Mouse (Mus musculus) heart, postnatal 0 days (tissue): Measurements from ENCODE around the gene Dcn. TPM values are rescaled to one million over a fixed set of nuclear protein-coding genes. Genes with fewer than 3 reads are reported as not detected.
A peak's percentile ranks its signal among the peaks of the same experiment; 100 is the strongest.

Experiments used
- ATAC-seq: fragments of 200-750 bp; cut with Nextera tagmentation; 2 replicates; pipeline ENCODE4 v1.8.0; 2017; ENCODE audit warnings: low read depth, moderate number of reproducible peaks, moderate library complexity; ENCODE audit not compliant: insufficient read depth
- DNase-seq: peaks from one replicate; pipeline ENCODE4 v3.0.0-alpha.2; 2016; ENCODE audit warnings: low spot score
- H3K27ac ChIP-seq: fragments of 300-500 bp; sonication (generic); 2 replicates; pipeline ENCODE4 v1.5.1; 2014; ENCODE audit warnings: low read depth, mild to moderate bottlenecking
- H3K27me3 ChIP-seq: fragments of 300-500 bp; sonication (generic); 2 replicates; pipeline ENCODE4 v1.6.1; 2014; ENCODE audit warnings: low read length, mixed read lengths; ENCODE audit not compliant: control insufficient read depth, insufficient read depth
- H3K36me3 ChIP-seq: fragments of 300-500 bp; sonication (generic); replicated peaks from 2 replicates; pipeline ENCODE4 v1.6.1; 2014; ENCODE audit warnings: low read length, mixed read lengths; ENCODE audit not compliant: control insufficient read depth, insufficient read depth
- H3K4me1 ChIP-seq: fragments of 300-500 bp; sonication (generic); 2 replicates; pipeline ENCODE4 v1.6.1; 2014; ENCODE audit warnings: antibody characterized with exemption; ENCODE audit not compliant: control insufficient read depth, insufficient read depth
- H3K4me2 ChIP-seq: fragments of 300-500 bp; sonication (generic); 2 replicates; pipeline ENCODE4 v1.6.1; 2014; ENCODE audit warnings: low read depth, mild to moderate bottlenecking, low read length, moderate library complexity
- H3K4me3 ChIP-seq: fragments of 300-500 bp; sonication (generic); 2 replicates; pipeline ENCODE4 v1.5.1; 2014; ENCODE audit warnings: low read depth, low read length
- H3K9ac ChIP-seq: fragments of 300-500 bp; sonication (generic); replicated peaks from 2 replicates; pipeline ENCODE4 v1.6.1; 2014; ENCODE audit warnings: low read depth, low read length, mixed read lengths
- H3K9me3 ChIP-seq: fragments of 300-500 bp; sonication (generic); replicated peaks from 2 replicates; pipeline ENCODE4 v1.6.1; 2016; ENCODE audit warnings: low read length; ENCODE audit not compliant: control insufficient read depth
- CTCF ChIP-seq: IDR thresholded peaks from 2 replicates; pipeline ENCODE4 v1.5.1; 2016; ENCODE audit warnings: antibody characterized with exemption, control low read depth, low read depth
- EP300 ChIP-seq: IDR thresholded peaks from 2 replicates; pipeline ENCODE4 v1.6.1; 2016; ENCODE audit warnings: antibody characterized with exemption, low read depth
- WGBS: fragments of 180-500 bp; shearing (Covaris S2); extraction: QIAGEN DNeasy Blood & Tissue Kit; methylation state at CpG from one replicate; pipeline ENCODE4 v1.1.7; 2014; 5-methylcytosine and 5-hydroxymethylcytosine counted together
- polyA plus RNA-seq: library from polyadenylated mRNA; unstranded; fragments of >200 nt; fragmentation: Nextera tagmentation; extraction: Ambion mirVana; gene quantifications from 2 replicates; pipeline ENCODE4 v1.2.1, GENCODE M21; 2015
- total RNA-seq: library from RNA; depleted of rRNA; stranded (reverse); fragments of >200 nt; gene quantifications from 2 replicates; pipeline ENCODE4 v1.2.3, GENCODE M21; 2014; ENCODE audit warnings: low replicate concordance

The Dcn gene
- total and polyA plus RNA-seq, 2 experiments from 2014 or later = 292 to 328 TPM

GRCm38 (mm10) chr10:97456993-97457392 is 22.4 kb upstream of the Dcn start:
- TF ChIP-seq CTCF = no peak
- TF ChIP-seq EP300 = no peak
- DNase-seq (no peak), ATAC-seq (no peak)
- no peak overlapping the region for H3K27ac ChIP-seq
- no peak overlapping the region for H3K4me2 ChIP-seq
- no peaks in the 10 kb centered on the region for H3K27me3 ChIP-seq
- H3K4me3 ChIP-seq = no peak overlapping the region
- H3K4me1 ChIP-seq = no peaks in the 10 kb centered on the region
- no peak overlapping the region for H3K9ac ChIP-seq
- no peaks in the 10 kb centered on the region for H3K36me3 ChIP-seq
- no peaks in the 10 kb centered on the region for H3K9me3 ChIP-seq
- 89% methylated on average over 7 of the region's 7 CpGs for WGBS

GRCm38 (mm10) chr10:97466818-97467217 is 12.6 kb upstream of the Dcn start:
- no peak overlapping the region for H3K4me2 ChIP-seq
- H3K9ac ChIP-seq = no peak overlapping the region
- DNase-seq = no peak
- TF ChIP-seq CTCF = no peak
- TF ChIP-seq EP300 = no peak
- no peaks in the 10 kb centered on the region for H3K9me3 ChIP-seq
- no peak overlapping the region for H3K4me3 ChIP-seq
- WGBS = 43% methylated on average over 3 of the region's 3 CpGs
- no peaks in the 10 kb centered on the region for H3K36me3 ChIP-seq
- no peak overlapping the region for H3K27ac ChIP-seq
- H3K27me3 ChIP-seq = no peaks in the 10 kb centered on the region
- ATAC-seq = no peak
- no peaks in the 10 kb centered on the region for H3K4me1 ChIP-seq

- Histone ChIP-seq H3K4me3 (no peak overlapping the region), H3K36me3 (no peaks in the 10 kb centered on the region), H3K4me2 (no peak overlapping the region), H3K4me1 (no peaks in the 10 kb centered on the region), H3K9me3 (no peaks in the 10 kb centered on the region), H3K9ac (no peak overlapping the region), H3K27ac (no peak overlapping the region), H3K27me3 (no peaks in the 10 kb centered on the region)
- WGBS = 31% methylated on average over 3 of the region's 3 CpGs
- peak; percentile 33 for DNase-seq
- no peak; the same call in 1 of the 2 replicates for ATAC-seq
- TF ChIP-seq EP300 (no peak), CTCF (no peak)
These were observed 9.8 kb upstream of the Dcn start for GRCm38 (mm10) chr10:97469411-97470140.

GRCm38 (mm10) chr10:97475460-97475859 is 3.9 kb upstream of the Dcn start:
- no peak for TF ChIP-seq CTCF
- TF ChIP-seq EP300 = no peak
- no peaks in the 10 kb centered on the region for H3K9me3 ChIP-seq
- H3K4me1 ChIP-seq = no peaks in the 10 kb centered on the region
- no peak overlapping the region for H3K4me2 ChIP-seq
- no peak overlapping the region for H3K9ac ChIP-seq
- no peak overlapping the region for H3K4me3 ChIP-seq
- 72% methylated on average over 6 of the region's 6 CpGs for WGBS
- DNase-seq (no peak), ATAC-seq (no peak)
- no peaks in the 10 kb centered on the region for H3K27me3 ChIP-seq
- no peak overlapping the region for H3K27ac ChIP-seq
- no peaks in the 10 kb centered on the region for H3K36me3 ChIP-seq

GRCm38 (mm10) chr10:97478259-97478658 is 1.1 kb upstream of the Dcn start:
- H3K4me3 ChIP-seq = no peak overlapping the region
- H3K27ac ChIP-seq = peak overlapping the region; percentile 48; the same call in 1 of the 2 replicates
- DNase-seq = no peak
- no peak overlapping the region for H3K9ac ChIP-seq
- no peaks in the 10 kb centered on the region for H3K27me3 ChIP-seq
- H3K36me3 ChIP-seq = no peaks in the 10 kb centered on the region
- H3K4me1 ChIP-seq = no peaks in the 10 kb centered on the region
- no peak for ATAC-seq
- TF ChIP-seq CTCF = no peak
- no peak for TF ChIP-seq EP300
- no peaks in the 10 kb centered on the region for H3K9me3 ChIP-seq
- 72% methylated on average over 3 of the region's 3 CpGs for WGBS
- H3K4me2 ChIP-seq = no peak overlapping the region

GRCm38 (mm10) chr10:97482150-97482549 is 2.7 kb downstream of the Dcn start:
- Histone ChIP-seq H3K4me1 (no peaks in the 10 kb centered on the region), H3K9me3 (no peaks in the 10 kb centered on the region), H3K4me2 (peak overlapping the region; percentile 37), H3K27me3 (no peaks in the 10 kb centered on the region), H3K9ac (no peak overlapping the region), H3K36me3 (no peaks in the 10 kb centered on the region), H3K27ac (no peak overlapping the region), H3K4me3 (no peak overlapping the region)
- DNase-seq (no peak), ATAC-seq (no peak)
- 76% methylated on average over 5 of the region's 5 CpGs for WGBS
- TF ChIP-seq CTCF = no peak
- TF ChIP-seq EP300 = no peak
